Mouse (Mus musculus) kidney, adult 2 months (tissue): ENCODE results near the gene Fkbp6.

Experiments
- CTCF ChIP-seq: fragments of 200-500 bp; conservative IDR thresholded peaks from 2 replicates; pipeline ENCODE4 v1.5.1; 2011; ENCODE audit warnings: low read depth, mild to moderate bottlenecking, control low read depth, low read length, moderate library complexity, mixed read lengths; ENCODE audit not compliant: insufficient read depth, insufficient read length
- POLR2A ChIP-seq: fragments of 200-500 bp; IDR thresholded peaks from one replicate; pipeline ENCODE4 v1.6.1; 2011; ENCODE audit warnings: low read depth, low read length, control low read depth

DNA sequence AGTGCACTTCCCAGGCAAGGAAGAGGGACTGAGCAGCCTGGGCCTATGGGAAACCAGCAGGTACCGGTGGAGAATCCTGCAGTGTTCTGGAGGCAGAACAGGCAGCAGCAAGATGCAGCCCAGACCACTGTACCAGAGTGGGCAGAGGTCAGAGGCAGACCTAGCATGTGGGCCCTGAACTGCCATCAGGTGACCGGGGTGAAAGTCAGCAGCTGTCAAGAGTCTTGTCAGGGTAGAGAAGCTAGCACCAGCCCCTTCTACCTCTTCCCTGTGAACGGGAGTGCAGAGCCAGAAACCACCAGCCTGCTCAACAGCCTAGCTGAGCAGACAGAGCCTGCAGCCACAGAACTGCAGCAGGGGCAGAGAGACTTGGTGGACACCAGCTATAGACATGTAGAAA lies 47.9 kb downstream of the Fkbp6 start:
- TF ChIP-seq POLR2A (no peak), CTCF (no peak)
